Mouse (Mus musculus) neural tube, embryonic 13.5 days (tissue): Measurements from ENCODE around the gene Tmem131. TPM values are rescaled to one million over a fixed set of nuclear protein-coding genes. Genes with fewer than 3 reads are reported as not detected.

Experiments
- ATAC-seq: fragments of 200-750 bp; cut with Nextera tagmentation; 2 replicates; pipeline ENCODE4 v1.8.0; 2017; ENCODE audit warnings: low read depth, mild to moderate bottlenecking, moderate TSS enrichment, moderate library complexity
- H3K27ac ChIP-seq: fragments of 300-500 bp; sonication (generic); replicated peaks from 2 replicates; pipeline ENCODE4 v1.5.1; 2015; ENCODE audit warnings: moderate library complexity, mild to moderate bottlenecking, inconsistent platforms
- H3K27me3 ChIP-seq: fragments of 300-500 bp; sonication (generic); 2 replicates; pipeline ENCODE4 v1.6.1; 2015; ENCODE audit warnings: mild to moderate bottlenecking, inconsistent platforms
- H3K36me3 ChIP-seq: fragments of 300-500 bp; sonication (generic); 2 replicates; pipeline ENCODE4 v1.6.1; 2015; ENCODE audit warnings: mild to moderate bottlenecking, inconsistent platforms
- H3K4me1 ChIP-seq: fragments of 300-500 bp; sonication (generic); replicated peaks from 2 replicates; pipeline ENCODE4 v1.6.1; 2015; ENCODE audit warnings: inconsistent platforms
- H3K4me2 ChIP-seq: fragments of 300-500 bp; sonication (generic); 2 replicates; pipeline ENCODE4 v1.6.1; 2015; ENCODE audit warnings: inconsistent platforms, mild to moderate bottlenecking, moderate library complexity
- H3K4me3 ChIP-seq: fragments of 300-500 bp; sonication (generic); 2 replicates; pipeline ENCODE4 v1.5.1; 2015; ENCODE audit warnings: mild to moderate bottlenecking, inconsistent platforms
- H3K9ac ChIP-seq: fragments of 300-500 bp; sonication (generic); 2 replicates; pipeline ENCODE4 v1.6.1; 2015; ENCODE audit warnings: moderate library complexity, mild to moderate bottlenecking, inconsistent platforms
- H3K9me3 ChIP-seq: fragments of 300-500 bp; sonication (generic); 2 replicates; pipeline ENCODE4 v1.6.1; 2016; ENCODE audit warnings: inconsistent platforms
- WGBS: fragments of 180-500 bp; shearing (Covaris S2); methylation state at CpG from one replicate; pipeline ENCODE4 v1.1.7; 2015; 5-methylcytosine and 5-hydroxymethylcytosine counted together
- polyA plus RNA-seq: library from polyadenylated mRNA; unstranded; fragments of >200 nt; fragmentation: Nextera tagmentation; extraction: Ambion mirVana; gene quantifications from 2 replicates; pipeline ENCODE4 v1.2.1, GENCODE M21; 2015

The Tmem131 gene
- polyA plus RNA-seq, 1 experiment from 2014 or later, result 11.6 TPM

GRCm38 (mm10) chr1:36936567-36936966 is 6.9 kb downstream of the Tmem131 start:
- no peak overlapping the region; the same call in 1 of the 2 replicates for H3K4me3 ChIP-seq
- peak overlapping the region; percentile 9; the same call in 1 of the 2 replicates for H3K9ac ChIP-seq
- no peaks in the 10 kb centered on the region for H3K36me3 ChIP-seq
- H3K9me3 ChIP-seq, result no peaks in the 10 kb centered on the region
- peaks cover 51% of the 10 kb centered on the region for H3K4me1 ChIP-seq
- no peaks in the 10 kb centered on the region for H3K27me3 ChIP-seq
- peak overlapping the region; percentile 71; the same call in 1 of the 2 replicates for H3K4me2 ChIP-seq
- H3K27ac ChIP-seq, result no peak overlapping the region
- WGBS, result 88% methylated on average over 7 of the region's 7 CpGs
- ATAC-seq, result no peak

- no peak overlapping the region for H3K27ac ChIP-seq
- WGBS, result 64% methylated on average over 6 of the region's 6 CpGs
- ATAC-seq, result no peak
- no peaks in the 10 kb centered on the region for H3K36me3 ChIP-seq
- H3K4me3 ChIP-seq, result no peak overlapping the region
- H3K27me3 ChIP-seq, result no peaks in the 10 kb centered on the region
- no peaks in the 10 kb centered on the region for H3K9me3 ChIP-seq
- no peak overlapping the region for H3K9ac ChIP-seq
- no peak overlapping the region for H3K4me2 ChIP-seq
- H3K4me1 ChIP-seq, result peaks cover 47% of the 10 kb centered on the region
Measured at GRCm38 (mm10) chr1:36934778-36935177, 8.7 kb downstream of the Tmem131 start.

- Histone ChIP-seq H3K4me3 (no peak overlapping the region), H3K9ac (no peak overlapping the region), H3K27me3 (no peaks in the 10 kb centered on the region), H3K27ac (no peak overlapping the region), H3K4me1 (peaks cover 47% of the 10 kb centered on the region), H3K36me3 (no peaks in the 10 kb centered on the region), H3K9me3 (no peaks in the 10 kb centered on the region), H3K4me2 (no peak overlapping the region)
- ATAC-seq, result no peak
- 82% methylated on average over 8 of the region's 8 CpGs for WGBS
Measured at GRCm38 (mm10) chr1:36933965-36934585, 9.4 kb downstream of the Tmem131 start.

DNA sequence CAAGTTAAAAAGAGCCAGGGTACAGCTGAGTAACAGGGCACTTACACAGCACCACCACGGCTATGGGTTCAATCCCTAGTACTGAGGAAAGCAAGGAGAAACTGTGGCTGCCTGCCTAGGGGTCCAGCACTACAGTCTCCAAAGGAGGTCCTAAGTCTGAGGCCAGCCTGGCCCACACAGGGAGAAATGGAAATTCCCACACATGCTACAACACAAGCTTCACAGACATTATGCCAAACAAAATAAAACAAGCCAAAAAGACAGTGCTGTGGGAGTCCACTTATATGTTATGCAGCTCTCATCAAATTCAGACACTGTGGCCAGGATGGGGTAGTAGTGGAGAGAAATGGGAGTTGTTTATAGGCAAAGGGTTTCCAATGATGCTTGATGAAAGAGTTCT is 11.2 kb downstream of the Tmem131 start:
- H3K4me1 ChIP-seq, result peaks cover 35% of the 10 kb centered on the region
- no peaks in the 10 kb centered on the region for H3K27me3 ChIP-seq
- H3K36me3 ChIP-seq, result no peaks in the 10 kb centered on the region
- 77% methylated on average over 1 of the region's 1 CpGs for WGBS
- H3K9ac ChIP-seq, result no peak overlapping the region
- no peaks in the 10 kb centered on the region for H3K9me3 ChIP-seq
- no peak overlapping the region for H3K27ac ChIP-seq
- H3K4me3 ChIP-seq, result no peak overlapping the region
- no peak for ATAC-seq
- no peak overlapping the region for H3K4me2 ChIP-seq

GRCm38 (mm10) chr1:36930911-36931310 is 12.6 kb downstream of the Tmem131 start:
- Histone ChIP-seq H3K4me2 (no peak overlapping the region), H3K9ac (no peak overlapping the region), H3K9me3 (no peaks in the 10 kb centered on the region), H3K36me3 (no peaks in the 10 kb centered on the region), H3K4me3 (no peak overlapping the region), H3K4me1 (peaks cover 23% of the 10 kb centered on the region), H3K27me3 (no peaks in the 10 kb centered on the region), H3K27ac (no peak overlapping the region)
- no peak for ATAC-seq
- 93% methylated on average over 8 of the region's 8 CpGs for WGBS

DNA sequence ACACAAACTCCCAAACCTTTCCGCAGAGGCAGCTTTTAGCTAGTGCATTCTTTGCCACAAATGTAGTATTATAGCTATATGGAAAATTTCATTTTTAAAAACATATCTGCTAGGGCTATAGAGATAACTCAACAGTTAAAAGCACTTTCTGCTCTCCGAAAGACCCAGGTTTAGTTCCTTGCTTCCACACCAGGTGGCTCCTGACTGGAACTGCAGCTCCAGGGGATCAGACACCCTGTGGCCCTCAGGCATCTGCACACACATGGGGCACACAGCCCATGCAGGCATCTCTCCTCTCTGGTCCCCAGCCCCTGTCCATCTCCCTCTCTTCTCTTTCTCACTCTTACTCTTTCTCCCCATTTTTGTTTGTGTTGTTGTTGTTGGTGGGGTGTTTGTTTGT is 13.5 kb downstream of the Tmem131 start:
- Histone ChIP-seq H3K9ac (no peak overlapping the region), H3K27ac (no peak overlapping the region), H3K27me3 (no peaks in the 10 kb centered on the region), H3K4me1 (peaks cover 14% of the 10 kb centered on the region), H3K36me3 (no peaks in the 10 kb centered on the region), H3K9me3 (no peaks in the 10 kb centered on the region), H3K4me3 (no peak overlapping the region), H3K4me2 (no peak overlapping the region)
- 86% methylated on average over 2 of the region's 2 CpGs for WGBS
- ATAC-seq, result no peak

DNA sequence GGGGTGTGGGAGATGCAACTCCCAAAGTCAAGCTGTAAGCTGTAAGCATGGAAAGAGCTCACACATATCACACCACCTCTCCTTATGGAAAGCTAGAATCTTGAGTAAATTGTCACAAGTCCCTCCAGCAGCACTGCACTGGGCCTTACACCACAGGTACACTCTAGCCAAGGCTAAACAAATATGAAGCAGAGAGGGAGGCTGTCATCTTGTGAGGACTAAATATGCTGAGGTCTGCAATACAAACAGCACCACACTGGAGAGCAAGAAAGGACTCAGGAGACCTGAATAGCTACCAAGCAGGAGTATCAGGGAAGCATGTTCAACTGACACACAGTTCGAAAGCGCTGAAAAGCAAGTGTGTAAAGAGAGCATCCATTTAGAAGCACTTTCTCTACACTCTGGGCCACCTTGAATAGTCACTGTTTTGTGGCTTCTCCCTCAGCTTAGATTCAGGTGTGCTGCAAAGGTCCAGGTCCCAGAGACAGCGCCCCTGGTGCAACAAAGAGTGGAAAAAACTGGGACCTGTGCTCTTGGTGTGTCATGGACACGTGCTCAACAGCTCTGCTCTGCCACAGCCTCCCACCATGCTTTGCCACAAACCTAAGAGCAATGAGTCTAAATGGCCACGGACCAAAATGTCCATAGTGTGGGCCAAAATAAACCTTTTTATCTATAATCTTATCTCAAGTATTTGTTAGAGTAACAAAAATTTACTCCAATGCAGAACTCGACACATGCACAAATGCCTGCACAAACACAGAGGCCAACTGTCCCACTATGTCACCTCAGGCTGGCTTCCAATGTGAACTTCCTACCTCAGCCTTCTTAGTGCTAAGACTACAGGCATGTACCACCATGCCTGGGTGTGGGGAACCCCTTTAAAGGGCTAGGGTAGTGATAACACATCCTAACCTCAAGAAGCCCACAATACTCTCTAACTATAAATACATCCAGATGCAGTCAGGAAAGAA is 14.8 kb downstream of the Tmem131 start:
- H3K27me3 ChIP-seq, result no peaks in the 10 kb centered on the region
- no peak overlapping the region for H3K4me3 ChIP-seq
- no peaks in the 10 kb centered on the region for H3K36me3 ChIP-seq
- H3K27ac ChIP-seq, result no peak overlapping the region
- WGBS, result 89% methylated on average over 6 of the region's 6 CpGs
- no peak overlapping the region for H3K4me2 ChIP-seq
- ATAC-seq, result no peak
- no peaks in the 10 kb centered on the region for H3K9me3 ChIP-seq
- H3K4me1 ChIP-seq, result peaks cover under 1% of the 10 kb centered on the region
- no peak overlapping the region for H3K9ac ChIP-seq

- H3K27ac ChIP-seq, result no peak overlapping the region
- H3K4me3 ChIP-seq, result no peak overlapping the region
- no peak for ATAC-seq
- no peaks in the 10 kb centered on the region for H3K36me3 ChIP-seq
- H3K27me3 ChIP-seq, result no peaks in the 10 kb centered on the region
- H3K9ac ChIP-seq, result no peak overlapping the region
- peaks cover 5% of the 10 kb centered on the region for H3K4me1 ChIP-seq
- WGBS, result 83% methylated on average over 2 of the region's 2 CpGs
- no peak overlapping the region for H3K4me2 ChIP-seq
- H3K9me3 ChIP-seq, result no peaks in the 10 kb centered on the region
Measured at GRCm38 (mm10) chr1:36927569-36927968, 15.9 kb downstream of the Tmem131 start.

DNA sequence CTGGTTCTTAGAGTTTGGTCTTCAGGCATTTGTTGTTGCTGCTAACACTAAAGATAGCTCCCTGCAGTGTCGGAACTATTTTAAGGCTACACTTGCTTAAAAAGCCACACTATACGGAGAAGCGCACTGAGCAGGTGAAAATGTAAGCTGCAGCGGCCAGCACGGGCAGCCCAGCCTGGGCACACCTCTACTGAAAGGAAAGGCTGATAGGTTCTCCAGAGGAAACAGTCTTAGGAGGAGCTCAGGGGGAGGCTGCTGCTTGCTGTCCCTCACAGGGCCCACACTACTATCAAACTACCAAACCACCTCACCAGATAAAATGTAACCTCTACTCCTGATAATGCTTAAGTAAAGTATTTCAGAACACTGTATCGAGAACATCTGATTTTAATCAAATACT is 16.7 kb downstream of the Tmem131 start:
- Histone ChIP-seq H3K9ac (no peak overlapping the region), H3K4me2 (no peak overlapping the region), H3K4me3 (no peak overlapping the region), H3K9me3 (no peaks in the 10 kb centered on the region), H3K27me3 (no peaks in the 10 kb centered on the region), H3K4me1 (peaks cover 13% of the 10 kb centered on the region), H3K36me3 (no peaks in the 10 kb centered on the region), H3K27ac (no peak overlapping the region)
- ATAC-seq, result no peak
- WGBS, result 93% methylated on average over 6 of the region's 6 CpGs

DNA sequence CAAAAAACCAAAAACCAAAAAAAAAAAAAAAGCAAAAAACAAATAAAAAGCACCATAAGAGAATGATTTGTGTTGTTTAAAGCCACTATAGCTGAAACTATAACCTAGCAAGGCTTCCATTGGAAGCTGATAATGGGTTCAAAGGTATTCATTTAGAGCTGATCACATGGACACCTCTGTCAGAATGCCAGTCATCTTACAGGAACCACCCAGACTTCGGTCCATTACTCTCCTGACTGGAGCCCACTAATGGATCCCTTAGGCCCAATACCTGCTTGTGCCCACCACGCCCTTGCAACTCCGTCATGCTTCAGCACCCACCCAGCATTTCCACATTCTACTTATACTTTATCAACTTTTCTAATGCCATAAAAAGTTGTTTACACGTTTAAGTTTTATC is 17.2 kb downstream of the Tmem131 start:
- H3K27ac ChIP-seq, result no peak overlapping the region
- no peaks in the 10 kb centered on the region for H3K9me3 ChIP-seq
- H3K4me2 ChIP-seq, result no peak overlapping the region
- peaks cover 18% of the 10 kb centered on the region for H3K4me1 ChIP-seq
- no peaks in the 10 kb centered on the region for H3K36me3 ChIP-seq
- no peaks in the 10 kb centered on the region for H3K27me3 ChIP-seq
- no peak overlapping the region for H3K9ac ChIP-seq
- no peak for ATAC-seq
- H3K4me3 ChIP-seq, result no peak overlapping the region
- 90% methylated on average over 4 of the region's 4 CpGs for WGBS

DNA sequence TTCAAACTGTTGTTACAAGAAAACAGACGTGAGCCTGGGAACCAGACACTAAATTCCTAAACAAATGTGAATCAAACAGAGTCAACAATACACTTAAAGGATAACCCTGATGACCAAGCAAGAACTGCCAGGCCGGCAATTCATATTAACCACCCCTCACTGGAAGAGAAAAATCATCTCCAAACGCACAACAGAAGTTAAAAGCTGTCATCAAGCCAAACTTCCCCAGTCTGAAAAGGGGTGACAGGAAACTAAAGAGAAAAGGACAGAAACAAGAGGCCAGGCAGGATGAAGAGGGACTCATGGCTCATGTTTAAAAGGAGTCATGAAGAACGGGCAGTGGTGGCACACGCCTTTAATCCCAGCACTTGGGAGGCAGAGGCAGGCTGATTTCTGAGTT is 17.7 kb downstream of the Tmem131 start:
- Histone ChIP-seq H3K4me3 (no peak overlapping the region), H3K9ac (no peak overlapping the region), H3K9me3 (no peaks in the 10 kb centered on the region), H3K36me3 (no peaks in the 10 kb centered on the region), H3K27me3 (no peaks in the 10 kb centered on the region), H3K27ac (no peak overlapping the region), H3K4me2 (no peak overlapping the region), H3K4me1 (peaks cover 22% of the 10 kb centered on the region)
- WGBS, result 79% methylated on average over 5 of the region's 5 CpGs
- ATAC-seq, result no peak

GRCm38 (mm10) chr1:36924853-36925252 is 18.6 kb downstream of the Tmem131 start:
- H3K9me3 ChIP-seq, result no peaks in the 10 kb centered on the region

More at GRCm38 (mm10) chr1:36924853-36925252, 18.6 kb downstream of the Tmem131 start:
- no peak overlapping the region for H3K27ac ChIP-seq
- H3K36me3 ChIP-seq, result no peaks in the 10 kb centered on the region
- no peak overlapping the region for H3K4me2 ChIP-seq
- peaks cover 31% of the 10 kb centered on the region for H3K4me1 ChIP-seq
- WGBS, result 87% methylated on average over 2 of the region's 2 CpGs
- no peak overlapping the region for H3K9ac ChIP-seq
- H3K4me3 ChIP-seq, result no peak overlapping the region
- no peaks in the 10 kb centered on the region for H3K27me3 ChIP-seq
- ATAC-seq, result no peak
